Mouse (Mus musculus) megakaryocyte, embryonic 14.5 days (primary cell): ENCODE measurements around the gene Hmgcll1.

Experiments used
- FLI1 ChIP-seq: IDR thresholded peaks from 2 replicates; pipeline ENCODE4 v1.6.1; 2012; ENCODE audit warnings: low read length, inconsistent platforms, mixed read lengths
- GATA1 ChIP-seq: IDR thresholded peaks from 3 replicates; pipeline ENCODE4 v1.6.1; 2012; ENCODE audit warnings: mixed read lengths, low read length, inconsistent platforms, borderline replicate concordance

GRCm38 (mm10) chr9:76016506-76016905 lies 1.9 kb downstream of the Hmgcll1 start:
- TF ChIP-seq GATA1 (no peak), FLI1 (no peak)
